Mouse (Mus musculus) c-Kit-positive CD71-positive TER-119-negative erythroid progenitor cells, embryonic 14.5 days (primary cell): ENCODE measurements at regions not wholly inside any gene's neighbourhood (a gene's known extent, or its start where the extent isn't known, plus 50 kb on each side); places are given as distances from the start of the nearest gene placed in this dataset.
"Not testable (repeated sequence)": the region's sequence is repeated elsewhere in the genome, so short reads cannot be mapped to it uniquely, and the experiment has no call there.

Experiments used
- DNase-seq: peaks from one replicate; pipeline ENCODE4 v3.0.0-alpha.2; 2013; ENCODE audit warnings: low read depth

DNA sequence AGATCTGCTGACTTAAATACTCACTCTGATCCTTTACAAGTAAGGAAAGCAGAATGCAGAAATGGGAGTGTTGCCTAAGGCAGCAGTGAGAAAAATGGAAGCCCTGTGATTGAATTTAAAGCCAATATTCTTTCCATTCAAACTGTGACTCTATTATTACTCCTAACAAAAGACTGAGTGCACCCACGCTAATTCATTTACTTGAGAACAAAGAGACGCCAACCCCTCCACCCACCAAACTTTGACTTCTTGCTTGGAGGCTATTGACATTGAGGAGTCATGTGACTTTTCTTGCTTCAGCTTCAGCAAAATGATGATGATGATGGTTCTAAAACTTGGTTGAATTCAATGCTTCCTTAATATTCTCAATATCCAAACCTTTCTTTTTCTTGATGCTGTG is 245.6 kb downstream of the Enc1 start:
- no peak for DNase-seq

DNA sequence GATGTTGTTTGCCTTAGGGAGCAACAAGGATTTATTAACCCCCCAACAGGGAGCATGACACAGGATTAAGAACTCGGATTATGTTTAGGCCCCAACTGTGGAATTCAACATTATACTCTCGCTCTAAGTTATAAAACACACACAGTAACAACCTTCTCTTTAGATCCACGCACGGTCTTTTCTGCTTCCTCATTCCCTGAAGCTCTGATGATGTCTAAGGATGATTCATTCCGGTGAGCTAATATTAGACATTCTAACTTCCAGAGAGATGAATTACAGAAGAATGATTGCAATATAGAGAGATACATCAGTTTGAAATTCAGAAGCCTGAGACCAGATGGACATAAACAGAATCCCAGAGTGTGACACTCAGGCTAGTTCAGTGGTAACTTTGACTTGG is 245.0 kb downstream of the Enc1 start:
- no peak for DNase-seq

GRCm38 (mm10) chr13:97484808-97485545 is 244.1 kb downstream of the Enc1 start:
- no peak for DNase-seq

- no peak for DNase-seq
These were observed 242.8 kb downstream of the Enc1 start for GRCm38 (mm10) chr13:97483681-97484080.

DNA sequence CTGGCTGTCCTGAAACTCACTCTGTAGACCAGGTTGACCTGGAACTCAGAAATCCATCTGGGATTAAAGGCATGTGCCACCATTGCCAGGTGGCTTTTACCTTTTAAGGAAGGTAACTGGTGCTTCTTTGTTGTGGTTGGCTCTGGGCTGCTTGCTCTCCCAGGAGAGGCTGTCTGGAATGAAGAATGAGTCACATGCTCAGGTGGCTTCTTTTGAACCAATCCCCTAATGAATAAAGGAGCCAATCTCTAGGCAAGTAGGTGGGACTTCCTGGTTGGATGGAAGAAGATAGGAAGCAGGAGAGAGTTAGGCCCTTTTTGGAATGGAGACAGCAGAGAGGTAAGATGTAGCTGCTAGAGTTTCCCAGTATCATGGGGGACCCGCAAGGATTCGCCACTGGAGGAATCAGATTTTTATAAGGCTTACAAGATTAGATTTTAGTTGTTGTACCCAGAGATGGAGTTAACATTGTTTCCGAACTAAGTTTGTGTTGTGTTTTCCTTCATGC is 241.6 kb downstream of the Enc1 start:
- DNase-seq = no peak

GRCm38 (mm10) chr13:97481259-97481658 is 240.4 kb downstream of the Enc1 start:
- no peak for DNase-seq

- DNase-seq = no peak
These were observed 238.2 kb downstream of the Enc1 start for GRCm38 (mm10) chr13:97479066-97479586.

DNA sequence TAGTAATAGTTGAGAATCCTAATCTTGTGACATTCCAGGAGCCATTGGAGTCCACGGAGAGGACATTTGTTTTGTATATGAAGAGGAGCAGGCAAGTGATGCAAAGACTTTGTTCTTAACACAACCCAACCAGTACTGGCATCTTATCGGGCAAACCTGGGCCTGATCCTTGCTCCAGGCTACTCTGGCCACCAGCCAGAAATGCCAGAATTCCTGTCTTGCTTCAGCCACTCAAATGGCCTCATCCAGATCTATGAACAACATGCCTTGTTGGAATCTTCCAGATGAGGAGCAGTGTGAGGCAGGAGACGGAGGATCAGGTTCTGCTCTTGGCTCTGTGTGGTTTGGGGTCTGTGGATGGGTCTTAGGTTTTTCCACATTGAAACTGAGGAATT is 233.1 kb downstream of the Enc1 start:
- DNase-seq = no peak

DNA sequence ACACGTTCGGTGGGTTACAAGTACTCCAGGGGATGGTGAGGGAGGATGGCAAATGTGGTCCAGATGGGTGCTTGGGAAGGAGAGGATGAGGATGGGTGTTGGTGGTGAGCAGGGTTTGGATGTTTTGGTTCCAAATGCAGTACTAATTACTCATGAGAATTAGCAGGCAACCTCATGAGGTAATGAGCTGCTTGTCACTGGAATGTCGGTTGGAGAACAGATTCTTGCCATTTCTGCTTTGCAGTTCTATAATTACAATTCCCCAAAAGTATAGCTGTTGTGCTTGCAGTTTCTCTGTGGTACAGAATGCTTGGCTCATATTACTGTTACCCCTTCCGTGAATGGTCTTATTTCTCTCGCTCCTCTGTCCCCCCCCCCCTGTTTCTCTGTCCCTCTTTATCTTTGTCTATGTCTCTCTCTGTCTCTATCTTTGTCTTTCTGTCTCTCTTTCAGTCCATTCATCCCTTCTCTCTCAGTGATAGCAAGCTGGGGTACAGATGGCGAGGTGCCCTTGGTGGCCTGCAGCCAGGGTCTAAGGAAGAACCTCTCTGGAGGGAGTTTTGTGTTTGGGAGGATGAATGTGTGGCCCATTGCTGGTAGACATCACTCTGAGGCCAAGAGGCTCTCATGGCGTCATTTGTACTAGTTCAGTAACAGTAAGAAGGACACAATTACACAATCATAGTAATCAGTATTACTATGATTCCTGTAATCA is 232.5 kb downstream of the Enc1 start:
- no peak for DNase-seq

GRCm38 (mm10) chr13:97469999-97470398 is 229.1 kb downstream of the Enc1 start:
- DNase-seq = no peak

GRCm38 (mm10) chr13:97468874-97469593 is 228.1 kb downstream of the Enc1 start:
- DNase-seq = no peak

GRCm38 (mm10) chr13:97466585-97466984 is 225.7 kb downstream of the Enc1 start:
- DNase-seq = not testable (repeated sequence)

DNA sequence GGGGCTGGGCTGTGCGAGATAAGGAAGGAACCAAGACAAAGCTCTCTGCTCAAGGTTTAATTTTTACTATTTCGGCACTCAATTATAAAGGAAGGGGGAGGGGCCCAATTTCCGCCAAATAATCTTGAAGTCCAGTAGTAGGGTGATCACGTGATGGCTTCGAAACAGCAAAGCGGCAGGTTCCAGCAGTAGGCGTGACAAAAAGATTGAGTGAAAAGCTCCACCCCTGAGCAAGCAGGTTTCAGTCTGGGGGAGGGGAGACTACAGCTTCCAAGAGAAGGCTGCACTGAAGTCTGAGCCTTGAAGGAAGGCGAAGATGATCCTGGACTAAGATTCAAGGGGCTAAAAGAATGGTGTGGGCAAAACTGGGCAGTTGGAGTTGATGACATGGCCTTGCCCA is 222.9 kb downstream of the Enc1 start:
- DNase-seq = no peak

GRCm38 (mm10) chr13:97462884-97463235 is 222.0 kb downstream of the Enc1 start:
- no peak for DNase-seq

- DNase-seq = peak; percentile 54
These were observed 221.4 kb downstream of the Enc1 start for GRCm38 (mm10) chr13:97462110-97462883.

- DNase-seq = no peak
These were observed 220.3 kb downstream of the Enc1 start for GRCm38 (mm10) chr13:97461207-97461606.

DNA sequence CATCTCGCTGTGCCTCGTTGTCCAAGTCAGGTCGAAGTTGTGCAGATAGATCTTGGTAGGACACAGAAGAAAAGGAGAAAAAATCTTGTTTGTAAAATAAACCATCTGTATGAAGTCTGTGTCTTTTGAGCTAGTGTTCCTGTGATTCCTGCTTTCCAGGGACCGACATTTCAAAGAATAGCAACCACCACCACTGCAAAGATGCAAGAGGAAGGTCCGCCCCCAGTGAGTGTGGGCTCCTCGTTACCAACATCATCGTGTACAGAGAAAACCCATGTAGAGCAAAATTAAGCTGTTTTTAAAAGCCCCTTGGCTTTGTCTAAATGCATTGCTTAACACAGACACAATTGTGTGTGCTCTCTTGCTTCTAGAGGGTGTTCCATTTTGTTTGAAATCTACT is 218.2 kb downstream of the Enc1 start:
- no peak for DNase-seq

- no peak for DNase-seq
These were observed 215.1 kb downstream of the Enc1 start for GRCm38 (mm10) chr13:97455961-97456360.

GRCm38 (mm10) chr13:97454715-97455114 is 213.8 kb downstream of the Enc1 start:
- no peak for DNase-seq

- DNase-seq = no peak
These were observed 212.6 kb downstream of the Enc1 start for GRCm38 (mm10) chr13:97453469-97453868.

DNA sequence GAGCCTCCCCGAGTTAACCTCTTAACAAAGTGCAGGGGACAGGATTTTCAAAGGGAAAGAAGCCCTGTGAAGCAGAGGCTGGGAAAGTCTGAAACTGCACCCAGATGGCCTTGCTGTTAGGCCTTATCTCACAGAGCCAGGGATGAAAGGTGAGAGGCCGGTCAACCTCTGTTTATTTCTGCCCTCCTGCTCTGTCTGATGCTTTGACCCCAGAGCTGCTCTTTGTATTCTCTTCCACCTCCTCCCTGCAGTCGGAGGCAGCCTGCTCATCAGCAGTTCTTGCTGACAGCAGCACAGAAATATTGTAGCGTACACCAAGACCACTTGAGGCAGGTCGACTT is 212.2 kb downstream of the Enc1 start:
- peak; percentile 57 for DNase-seq
